Mouse (Mus musculus): ENCODE results near the gene Ubr7.

Gene Ubr7

DNA sequence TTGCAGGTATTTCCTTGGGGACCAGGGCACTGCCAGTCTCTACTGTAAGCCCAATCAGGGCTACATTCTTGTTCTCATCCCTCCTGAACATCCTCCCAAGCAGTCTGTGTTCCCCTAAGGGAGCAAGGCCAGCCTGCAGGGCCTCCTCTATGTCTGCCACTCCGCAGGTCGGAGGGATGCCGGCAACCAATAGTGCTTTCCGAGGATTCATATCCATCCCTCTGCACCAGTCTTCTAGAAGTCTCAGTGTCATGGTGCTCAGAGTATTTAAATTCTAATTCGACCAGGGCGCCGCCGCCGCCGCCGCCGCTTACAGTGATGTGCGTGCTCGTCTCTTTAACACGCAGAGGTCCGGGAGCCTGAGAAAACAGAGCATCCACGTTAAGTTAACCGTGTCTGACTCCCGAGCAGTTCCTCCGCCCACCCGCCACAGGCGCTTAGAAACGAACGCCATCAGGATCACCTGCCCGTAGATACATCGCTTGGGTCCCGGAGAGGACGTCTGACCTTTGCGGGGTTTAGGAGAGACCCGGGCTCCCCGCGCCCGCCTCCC lies 14.7 kb upstream of the Ubr7 start:
- DNase-seq (ENCODE audit: extremely low read depth, insufficient read length, low spot score): no peak

DNA sequence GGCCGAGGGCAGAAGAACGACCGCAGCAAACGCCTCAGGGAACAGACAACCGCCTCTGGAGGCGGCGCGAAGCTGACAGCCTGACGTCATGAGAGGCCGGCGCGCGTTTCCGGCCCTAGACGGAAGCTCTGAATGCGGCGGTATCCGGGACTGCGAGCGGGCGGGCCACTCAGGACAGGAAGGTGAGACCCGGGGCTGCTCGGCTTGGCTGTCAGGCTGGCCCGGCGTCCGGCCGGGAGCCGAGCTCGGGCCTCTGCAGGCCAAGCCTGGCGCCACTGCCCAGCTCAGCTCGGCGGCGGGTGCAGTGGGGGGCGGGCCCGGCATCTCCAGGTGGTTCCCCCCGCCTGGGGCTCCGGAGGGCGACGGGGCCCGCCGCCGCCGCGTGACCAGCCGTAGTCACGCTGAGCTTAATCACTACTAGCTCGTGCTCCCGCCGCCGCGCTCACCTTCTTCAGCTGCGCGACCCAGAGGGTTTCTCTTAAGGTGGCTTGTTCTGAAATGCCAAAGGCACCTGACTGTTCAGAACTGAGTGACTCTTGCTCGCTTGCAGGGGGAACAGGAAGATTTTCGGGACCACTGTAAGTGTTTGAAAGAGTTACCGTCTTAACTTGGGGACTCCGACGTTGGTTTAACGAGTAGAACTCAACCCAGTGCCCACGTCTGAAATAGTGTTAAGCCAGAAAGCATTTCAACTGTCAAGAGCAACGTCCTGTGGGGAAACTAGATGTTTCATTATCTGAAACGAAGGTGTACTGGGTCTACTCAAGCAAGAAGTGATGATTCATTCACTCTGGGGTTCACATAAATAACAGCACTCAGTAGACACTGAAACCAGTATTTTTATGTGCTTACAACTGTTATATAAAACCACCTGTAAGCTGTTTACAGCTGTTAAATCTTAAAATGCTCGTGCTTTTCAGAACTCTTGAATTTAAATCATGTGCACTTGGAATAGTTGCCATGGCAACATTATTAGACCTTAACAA lies 13.9 kb upstream of the Ubr7 start, which contains the start of the genes Moap1 and Tmem251:
Moap1 (minus strand) TSS at position 73 of the 986 bp plus-strand sequence.
Tmem251 (plus strand) TSS at position 174 of the 986 bp plus-strand sequence.
- DNase-seq (ENCODE audit: extremely low read depth, insufficient read length, low spot score): peak; percentile 89

DNA sequence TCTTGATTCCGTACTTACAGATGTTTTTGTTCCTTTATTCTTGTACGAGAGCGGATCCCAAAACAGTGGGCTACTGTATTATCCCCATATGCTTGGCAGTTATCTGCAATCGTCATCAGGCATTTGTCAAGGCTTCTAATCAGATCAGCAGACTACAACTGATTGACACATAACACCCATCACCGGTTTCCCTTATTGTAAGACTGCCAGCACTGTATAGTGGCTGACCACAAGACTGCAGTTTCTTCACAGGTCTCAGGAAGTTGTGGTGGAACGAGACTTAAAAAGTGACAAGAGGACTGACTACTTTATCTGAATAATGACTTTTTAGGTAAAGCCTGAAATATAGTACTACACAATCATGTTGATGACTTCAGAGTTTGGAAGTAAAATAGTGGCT lies 12.9 kb upstream of the Ubr7 start:
- DNase-seq (ENCODE audit: extremely low read depth, insufficient read length, low spot score): no peak

DNA sequence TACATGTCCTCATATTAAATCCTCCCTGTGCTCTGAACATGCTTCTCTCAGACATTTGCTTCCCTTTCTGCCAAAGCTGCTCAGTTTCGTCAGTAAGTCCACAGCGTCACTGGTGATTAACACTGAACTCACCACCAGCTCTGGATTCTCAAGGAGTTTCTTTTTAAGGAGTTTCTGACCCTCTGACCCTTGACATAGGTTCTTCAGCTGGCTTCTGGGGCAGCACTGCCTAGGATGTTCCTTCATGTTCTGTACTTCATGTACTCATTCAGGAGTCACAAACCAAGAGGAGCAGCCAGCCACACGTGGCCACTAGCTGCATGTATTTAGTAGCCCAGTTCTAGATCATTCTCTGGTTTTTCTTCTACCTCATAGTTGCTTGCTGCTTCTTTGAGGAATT lies 9.5 kb upstream of the Ubr7 start:
- no peak for DNase-seq (ENCODE audit: extremely low read depth, insufficient read length, low spot score)

DNA sequence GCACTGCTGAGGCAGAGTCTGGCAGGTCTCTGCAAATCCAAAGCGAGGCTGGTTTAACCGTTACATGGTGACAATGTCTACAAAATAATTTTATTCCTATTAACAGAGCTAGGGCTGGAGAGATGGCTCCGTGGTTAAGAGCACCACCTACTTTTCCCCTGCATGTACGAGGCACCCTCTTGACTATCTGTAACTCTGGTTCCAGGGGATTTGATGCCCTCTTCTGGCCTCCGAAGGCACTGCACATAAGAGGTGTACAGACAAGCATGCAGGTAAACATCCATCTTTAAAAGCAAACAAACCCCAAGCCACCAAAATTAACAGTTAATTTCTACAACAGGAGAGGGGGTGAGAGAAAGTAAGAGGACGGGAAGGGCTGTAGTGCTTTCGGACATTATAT lies 1.5 kb upstream of the Ubr7 start:
- DNase-seq (ENCODE audit: extremely low read depth, insufficient read length, low spot score): no peak

DNA sequence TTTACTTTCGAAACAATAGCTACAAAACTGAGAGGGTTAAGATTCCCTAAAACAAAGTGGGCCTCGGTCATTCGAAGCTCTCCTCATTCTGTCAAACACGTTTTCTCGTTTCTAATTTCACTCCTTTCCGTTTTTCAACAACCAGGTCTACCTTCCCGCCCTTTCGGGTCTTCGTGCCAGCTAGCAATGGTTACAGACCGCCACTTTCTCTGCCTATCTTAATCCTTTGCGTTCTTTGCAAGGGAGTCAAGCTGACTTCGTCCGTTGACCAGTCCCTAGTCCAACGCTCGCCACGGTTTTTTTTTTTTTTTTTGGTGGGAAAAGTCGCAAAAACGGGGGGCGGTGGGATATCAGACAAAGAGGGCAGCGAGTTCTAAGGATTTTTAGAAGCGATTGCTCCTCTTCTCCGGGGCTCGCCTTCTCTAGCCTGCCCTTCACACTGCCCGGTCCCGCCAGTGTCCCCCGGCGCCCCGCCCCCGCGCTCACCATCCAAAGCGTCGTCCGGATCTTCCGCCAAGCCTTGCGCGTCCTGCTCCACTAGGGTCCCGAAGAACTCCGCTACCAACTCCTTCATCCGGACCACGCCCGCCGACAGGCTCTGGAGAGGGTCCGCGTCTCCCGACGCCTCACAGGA lies 595 bp upstream of the Ubr7 start:
- no peak for DNase-seq (ENCODE audit: extremely low read depth, insufficient read length, low spot score)

DNA sequence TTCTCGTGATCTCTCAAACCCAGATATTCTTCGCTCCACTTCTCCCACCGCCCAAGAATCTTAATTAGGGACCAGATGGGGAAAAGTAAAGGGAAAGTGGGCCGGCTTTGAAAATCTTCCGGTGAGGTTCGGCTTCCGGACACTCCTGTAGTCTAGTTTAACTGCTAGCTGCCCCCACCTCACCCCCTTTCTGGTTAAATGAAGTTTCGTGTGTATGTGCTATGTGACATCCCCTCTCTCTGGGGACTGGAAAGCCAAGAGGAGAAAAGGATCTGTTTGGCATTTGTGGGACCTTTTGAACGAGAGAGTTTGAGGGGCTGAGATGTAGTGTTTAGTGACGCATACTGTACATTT lies 613 bp downstream of the Ubr7 start, which contains the start of gene Gm20604:
Gm20604 (minus strand) TSS at position 270 of the 354 bp plus-strand sequence.
- no peak for DNase-seq (ENCODE audit: extremely low read depth, insufficient read length, low spot score)

DNA sequence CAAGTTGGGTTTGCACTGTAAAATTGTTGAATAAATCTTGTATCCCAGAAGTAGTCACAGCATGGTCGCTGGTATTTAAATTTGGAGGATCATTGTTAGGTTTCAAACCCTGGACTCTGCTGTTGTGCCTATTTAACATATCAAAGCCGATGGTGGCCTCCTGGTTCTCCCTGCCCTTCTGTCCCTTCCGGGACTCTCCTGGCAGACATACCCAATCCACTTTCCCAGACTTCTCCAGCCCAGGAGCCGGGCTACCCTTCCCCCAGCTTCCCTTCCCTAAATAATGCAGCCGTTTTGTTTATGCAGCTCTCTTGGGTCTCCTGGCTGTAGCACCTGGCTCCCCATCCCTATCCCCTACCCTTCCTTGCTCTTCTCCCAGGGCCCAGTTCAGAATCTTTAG lies 1.2 kb downstream of the Ubr7 start:
- DNase-seq (ENCODE audit: extremely low read depth, insufficient read length, low spot score): no peak

DNA sequence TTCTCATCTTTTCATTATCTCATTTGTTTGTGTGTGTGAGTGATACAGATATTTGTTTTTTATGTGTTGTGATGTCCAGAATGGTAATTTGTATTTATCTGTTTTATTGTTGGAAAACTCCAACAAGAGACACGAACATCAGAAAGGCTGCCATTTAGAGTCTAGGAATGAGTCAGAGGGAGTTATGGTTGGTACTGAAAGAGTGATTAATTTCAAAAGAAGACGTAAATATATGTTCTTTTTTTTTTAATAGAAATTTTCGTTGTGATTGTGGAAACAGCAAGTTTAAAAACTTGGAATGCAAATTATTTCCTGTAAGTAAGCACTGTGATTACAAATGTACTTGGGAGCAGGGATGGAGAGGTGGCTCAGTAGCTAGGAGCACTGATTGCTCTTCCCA lies 3.9 kb downstream of the Ubr7 start:
- no peak for DNase-seq (ENCODE audit: extremely low read depth, insufficient read length, low spot score)

DNA sequence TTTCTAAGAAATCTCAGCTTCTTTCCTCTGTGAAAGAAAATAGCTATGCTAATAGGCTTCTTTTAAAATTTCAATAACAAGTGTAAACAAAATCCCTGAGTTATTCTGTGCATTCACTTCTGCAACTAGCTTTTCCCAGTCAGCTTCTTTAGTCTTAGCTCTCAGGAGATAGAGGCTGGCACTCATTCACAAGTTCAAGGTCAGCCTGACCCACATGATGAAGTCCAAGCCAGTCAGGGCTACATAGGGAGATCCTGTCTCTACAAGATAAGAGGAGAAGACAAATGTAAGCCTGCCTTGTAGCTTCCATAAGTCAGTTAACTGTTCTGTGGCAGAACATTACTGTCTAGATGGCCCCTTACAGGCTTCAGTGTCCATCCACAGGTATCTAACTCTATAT lies 5.9 kb downstream of the Ubr7 start:
- no peak for DNase-seq (ENCODE audit: extremely low read depth, insufficient read length, low spot score)

DNA sequence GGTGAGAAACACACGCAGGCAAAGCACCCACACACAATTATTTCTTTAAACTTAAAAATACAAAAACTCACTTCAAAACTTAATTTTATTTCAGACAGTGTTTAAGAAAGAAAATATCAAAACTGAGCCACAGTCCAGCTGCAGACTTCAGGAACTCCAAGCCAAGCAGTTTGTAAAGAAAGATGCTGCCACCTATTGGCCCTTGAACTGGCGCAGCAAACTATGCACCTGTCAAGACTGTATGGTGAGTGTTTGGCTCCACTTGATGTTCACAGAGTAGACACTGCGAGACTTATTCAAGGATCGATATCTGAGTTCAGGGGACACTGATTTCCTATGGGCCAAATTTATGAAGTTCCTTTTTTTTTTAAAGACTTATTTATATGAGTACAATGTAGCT lies 11.2 kb downstream of the Ubr7 start:
- no peak for DNase-seq (ENCODE audit: extremely low read depth, insufficient read length, low spot score)

DNA sequence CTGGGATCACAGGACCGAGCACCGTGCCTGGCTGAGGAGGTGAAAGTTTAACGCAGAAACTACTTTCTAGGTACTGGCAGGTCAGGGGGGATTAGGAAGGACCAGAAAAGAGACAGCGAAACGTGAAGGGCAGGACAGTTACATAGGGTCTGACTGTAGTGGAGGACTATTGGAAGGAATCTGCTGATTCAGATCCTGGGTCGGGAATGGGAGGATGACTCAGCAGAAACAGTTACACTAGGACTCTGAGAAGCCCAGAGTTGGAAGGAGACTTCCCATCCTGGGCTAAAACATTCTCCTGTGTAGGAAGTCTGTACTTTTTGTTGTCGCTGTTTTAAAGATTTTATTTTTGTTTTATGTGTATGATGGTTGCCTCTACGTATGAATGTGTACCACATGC lies 13.8 kb downstream of the Ubr7 start:
- no peak for DNase-seq (ENCODE audit: extremely low read depth, insufficient read length, low spot score)

DNA sequence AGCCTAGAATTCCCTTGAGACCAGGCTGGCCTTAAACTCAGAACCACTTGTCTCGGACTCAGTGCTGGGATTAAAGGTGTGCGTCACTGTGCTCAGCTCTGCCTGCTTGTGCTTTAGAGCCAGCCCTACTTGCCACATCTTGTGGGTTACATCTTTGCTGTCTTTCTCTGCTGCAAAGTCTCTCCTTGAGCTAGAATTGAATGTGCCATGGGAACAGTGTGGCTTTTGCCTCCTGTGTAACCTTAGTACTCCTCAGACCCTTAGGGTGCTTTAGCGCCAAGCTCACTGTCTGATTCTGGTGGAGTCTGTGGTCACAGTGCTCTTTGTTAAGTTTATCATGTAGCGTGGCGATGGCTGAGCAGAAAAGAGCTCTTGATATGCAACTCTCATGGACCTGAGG lies 14.9 kb downstream of the Ubr7 start:
- no peak for DNase-seq (ENCODE audit: extremely low read depth, insufficient read length, low spot score)

DNA sequence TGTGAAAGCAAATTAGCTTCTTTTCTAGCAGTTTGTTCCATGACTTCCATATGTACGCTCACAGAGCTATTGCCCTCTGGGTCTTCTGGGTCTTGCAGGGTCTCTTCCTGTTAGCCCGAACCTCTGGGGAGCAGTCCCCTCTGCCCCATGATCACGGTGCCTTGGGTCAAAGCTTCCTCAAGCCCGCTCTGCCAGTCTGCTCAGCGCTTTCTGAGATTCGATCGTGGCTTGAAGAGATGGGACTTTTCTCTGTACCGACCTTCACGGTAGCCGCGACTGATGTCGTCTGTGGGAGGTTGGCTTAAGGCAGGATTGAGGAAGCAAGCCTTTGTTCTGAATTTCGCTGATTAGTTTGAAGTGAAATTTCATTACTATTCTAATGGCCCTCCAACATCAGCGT lies 18.3 kb downstream of the Ubr7 start:
- no peak for DNase-seq (ENCODE audit: extremely low read depth, insufficient read length, low spot score)

DNA sequence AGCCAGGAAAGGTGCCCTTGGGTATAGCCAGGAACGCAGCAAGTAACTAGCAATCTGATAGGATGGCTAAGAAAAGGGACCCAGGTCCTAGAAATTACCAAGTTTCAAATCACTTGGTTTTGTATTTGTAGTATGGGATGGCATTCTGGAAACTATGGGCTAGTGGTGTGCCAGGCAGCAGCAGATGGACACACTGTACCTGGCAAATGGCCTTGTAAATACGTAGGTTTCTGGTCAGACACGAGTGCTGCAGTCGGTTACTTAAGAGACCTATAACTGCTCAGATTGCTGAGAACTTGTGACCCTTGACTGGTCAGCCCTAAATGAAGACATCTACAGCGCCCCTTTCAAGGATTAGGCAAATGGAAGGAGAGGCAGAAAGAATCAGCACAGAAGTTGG lies 20.4 kb downstream of the Ubr7 start:
- no peak for DNase-seq (ENCODE audit: extremely low read depth, insufficient read length, low spot score)

DNA sequence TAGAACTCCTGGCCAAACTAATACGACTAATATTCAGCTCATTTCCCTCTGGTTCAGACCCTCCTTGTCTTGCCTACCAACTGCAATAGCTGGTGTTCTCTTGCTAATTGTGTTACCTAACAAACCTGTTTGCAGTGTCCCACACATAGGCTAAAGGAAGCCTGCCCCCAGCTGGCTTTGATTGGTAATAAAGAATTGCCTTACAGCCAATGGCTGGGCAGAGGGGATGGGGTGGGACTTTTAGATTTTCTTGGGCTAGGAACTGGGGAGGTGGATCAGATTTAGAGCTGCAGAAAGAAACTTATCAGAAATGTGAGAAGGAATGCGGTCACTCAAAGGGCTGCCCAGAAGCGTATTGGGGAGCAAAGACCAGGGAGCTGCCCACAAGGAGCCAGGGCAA lies 21.7 kb downstream of the Ubr7 start:
- DNase-seq (ENCODE audit: extremely low read depth, insufficient read length, low spot score): no peak

DNA sequence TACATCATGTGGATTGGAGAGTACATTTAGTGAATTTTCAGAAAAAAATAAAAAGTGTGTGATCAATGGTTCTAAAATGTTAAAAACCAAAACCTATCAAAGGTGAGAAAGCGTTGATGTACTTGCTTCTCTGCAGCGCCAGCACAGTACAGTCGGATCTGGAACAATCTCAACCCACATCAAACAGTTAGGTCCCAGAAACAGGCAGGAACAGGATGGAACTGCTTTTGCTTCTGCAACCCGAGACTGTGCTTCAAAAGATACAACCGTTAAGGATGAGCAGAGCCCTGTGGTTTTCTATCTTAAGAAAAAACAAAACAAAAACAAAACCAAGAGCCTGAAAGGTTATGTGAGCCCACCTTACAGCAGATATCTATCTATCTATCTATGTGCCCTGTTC lies 25.1 kb downstream of the Ubr7 start:
- DNase-seq (ENCODE audit: extremely low read depth, insufficient read length, low spot score): no peak

DNA sequence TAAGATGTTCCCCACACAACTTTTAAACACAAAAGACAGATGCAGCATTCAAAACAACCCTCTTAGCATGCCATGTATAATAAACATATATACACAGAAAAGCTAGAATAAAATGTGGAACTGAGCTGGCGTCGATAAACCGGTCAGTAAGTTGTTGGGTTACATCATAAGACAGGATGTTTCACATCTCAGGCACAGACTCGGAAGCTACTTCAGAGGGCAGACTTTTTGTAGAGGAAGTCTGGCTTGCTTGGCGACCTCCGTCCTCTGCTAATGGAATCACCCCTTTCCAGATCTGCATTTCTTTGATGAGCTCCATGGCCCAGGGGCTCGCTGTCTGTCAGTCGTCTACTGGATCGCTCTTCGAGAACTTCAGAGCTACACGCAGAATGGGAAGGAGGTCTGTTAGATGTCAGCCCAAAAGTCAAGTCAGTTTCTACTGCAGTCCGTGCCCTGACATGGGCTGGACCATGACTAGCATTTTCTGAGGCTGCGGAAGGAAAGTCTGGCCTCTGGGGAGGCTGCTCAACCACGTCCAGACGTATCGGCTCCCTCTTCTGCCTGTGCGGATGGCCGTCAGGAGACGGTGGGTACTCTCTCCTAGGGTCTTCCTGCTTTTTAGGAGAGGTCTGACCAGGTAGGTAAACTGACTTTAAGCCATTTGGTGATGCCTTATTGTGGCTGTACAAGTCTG lies 27.3 kb downstream of the Ubr7 start:
- DNase-seq (ENCODE audit: extremely low read depth, insufficient read length, low spot score): no peak

DNA sequence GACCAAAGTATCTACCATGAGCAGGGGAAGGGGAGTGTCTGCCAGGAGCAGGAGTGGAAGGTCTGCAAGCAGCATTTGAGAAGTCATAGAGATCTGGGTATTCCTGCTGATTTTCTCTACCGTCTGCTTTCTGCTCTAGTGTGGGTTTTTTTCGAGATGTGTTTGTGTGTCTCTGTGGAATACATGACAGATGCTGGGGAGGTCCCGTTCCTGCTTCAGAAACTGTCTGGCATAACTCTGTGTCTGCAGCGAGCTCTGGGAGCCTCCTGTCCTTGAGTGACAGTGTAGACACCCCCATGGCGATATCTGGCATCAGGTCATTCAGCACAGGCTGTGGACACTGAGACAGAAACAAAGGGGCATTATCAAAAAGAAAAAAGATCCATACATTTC lies 27.8 kb downstream of the Ubr7 start:
- no peak for DNase-seq (ENCODE audit: extremely low read depth, insufficient read length, low spot score)

DNA sequence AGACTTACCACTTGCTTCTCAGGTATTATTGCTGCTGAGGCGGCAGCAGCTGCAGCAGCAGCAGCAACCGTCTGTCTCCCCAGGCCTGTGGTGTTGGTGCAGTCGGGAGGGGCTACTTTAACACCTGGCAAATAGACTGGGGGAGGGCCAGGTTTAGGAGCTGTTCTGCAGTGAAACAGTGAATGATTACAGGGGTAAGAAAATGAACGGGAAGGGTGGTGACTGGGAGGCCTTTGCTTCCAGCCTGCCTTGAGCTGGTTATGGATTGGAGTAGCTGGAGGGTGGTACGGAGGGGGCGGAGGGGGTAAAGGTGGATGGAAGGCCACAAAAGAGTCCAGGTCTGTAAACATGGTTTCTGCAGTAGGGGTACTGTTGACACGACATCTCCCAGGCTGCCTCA lies 30.2 kb downstream of the Ubr7 start:
- no peak for DNase-seq (ENCODE audit: extremely low read depth, insufficient read length, low spot score)

DNA sequence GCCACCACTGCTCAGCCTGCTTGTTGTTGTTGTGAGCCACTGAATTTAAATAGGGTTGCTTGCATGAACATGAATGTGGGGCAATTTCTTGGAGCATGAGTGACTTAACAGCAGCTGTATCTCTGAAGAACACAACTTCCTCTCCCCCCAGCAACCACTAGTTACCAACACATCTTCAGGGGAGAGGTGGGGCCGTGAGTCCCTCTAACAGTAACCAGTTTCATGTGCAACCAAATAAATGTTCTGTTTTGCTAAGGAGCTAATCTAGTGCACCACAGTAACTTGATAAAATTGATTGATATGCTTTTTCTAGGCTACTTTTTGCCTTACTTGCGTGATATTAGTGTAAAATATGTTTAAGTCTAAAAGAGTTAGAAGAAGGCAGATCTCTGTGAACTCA lies 41.8 kb downstream of the Ubr7 start:
- no peak for DNase-seq (ENCODE audit: extremely low read depth, insufficient read length, low spot score)
